Mouse (Mus musculus) bone marrow, adult 2 months (tissue): ENCODE results near the gene Myadm.

Experiments
- CTCF ChIP-seq: fragments of 200-500 bp; IDR thresholded peaks from 2 replicates; pipeline ENCODE4 v1.5.1; 2011; ENCODE audit warnings: low read length, control low read depth; ENCODE audit not compliant: control insufficient read depth, insufficient read depth
- POLR2A ChIP-seq: fragments of 200-500 bp; IDR thresholded peaks from 2 replicates; pipeline ENCODE4 v1.6.1; 2011; ENCODE audit warnings: low read depth, mild to moderate bottlenecking, control low read depth, low read length, borderline replicate concordance; ENCODE audit not compliant: control insufficient read depth

DNA sequence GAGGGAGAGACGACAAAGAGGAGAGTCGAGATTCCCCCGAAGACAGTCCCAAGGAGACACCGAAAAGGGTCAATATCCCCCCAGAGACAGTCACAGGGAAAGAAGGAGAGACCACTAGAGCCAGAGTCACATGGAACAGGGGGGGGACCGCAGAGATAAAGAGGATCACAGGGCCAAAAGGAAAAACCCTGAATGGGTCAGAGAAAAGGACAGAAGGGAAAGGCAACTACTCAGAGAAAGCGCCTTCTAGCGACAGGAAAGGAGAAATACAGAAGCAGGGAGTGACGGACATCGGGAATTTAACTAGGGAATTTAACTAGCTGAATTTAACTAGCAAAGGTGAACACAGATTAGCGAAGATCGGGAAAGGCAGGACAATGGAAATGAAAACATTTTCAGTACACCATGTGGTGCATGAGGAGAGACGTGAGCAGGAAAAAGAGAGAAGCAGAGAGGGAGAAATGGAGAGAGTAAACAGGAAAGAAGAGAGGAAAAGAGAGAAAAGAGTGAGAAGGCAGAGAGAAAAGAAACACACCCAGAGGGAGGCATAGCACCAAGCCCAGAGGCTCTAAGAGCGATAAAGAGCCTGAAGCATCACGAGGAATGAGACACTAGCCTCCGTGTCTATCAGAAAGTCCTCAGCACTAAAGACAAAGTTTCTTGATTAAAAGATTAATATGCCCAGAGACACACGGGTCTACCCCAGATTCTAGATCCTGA, 13.8 kb downstream of the Myadm start:
- TF ChIP-seq CTCF = no peak
- TF ChIP-seq POLR2A = no peak
